Mouse (Mus musculus) pancreas, adult 10 weeks (tissue): ENCODE measurements around the gene Nrp2. TPM values are rescaled to one million over a fixed set of nuclear protein-coding genes. Genes with fewer than 3 reads are reported as not detected.

Experiments
- polyA plus RNA-seq: library from polyadenylated mRNA; stranded (reverse); fragments of 350-450 nt; fragmentation: Illumina TruSeq; extraction: RNeasy Lipid Tissue Mini Kit (QIAGEN cat#74804); gene quantifications from one replicate; pipeline ENCODE4 v1.2.3, GENCODE M21; 2015; ENCODE audit warnings: low read depth, low replicate concordance; ENCODE audit not compliant: insufficient read depth

Gene Nrp2
- polyA plus RNA-seq, result 3.8 TPM

GRCm38 (mm10) chr1:62703158-62704116 lies at the start of gene Nrp2:
Gene Nrp2 (plus strand): TSS chr1:62703285.

